Mouse (Mus musculus) thymus, adult 2 months (tissue): ENCODE results near the gene Dnajb5. TPM values are rescaled to one million over a fixed set of nuclear protein-coding genes. Genes with fewer than 3 reads are reported as not detected.

Source experiments
- DNase-seq: peaks from one replicate; pipeline ENCODE4 v3.0.0; 2021
- H3K27ac ChIP-seq: fragments of 200-500 bp; 2 replicates; pipeline ENCODE4 v1.5.1; 2012; ENCODE audit warnings: low read length, control low read depth; ENCODE audit not compliant: control insufficient read depth, insufficient read depth
- H3K27me3 ChIP-seq: fragments of 200-500 bp; 2 replicates; pipeline ENCODE4 v1.6.1; 2012; ENCODE audit warnings: mild to moderate bottlenecking, low read length, moderate library complexity, mixed read lengths; ENCODE audit not compliant: control insufficient read depth, insufficient read depth
- H3K36me3 ChIP-seq: fragments of 200-500 bp; 2 replicates; pipeline ENCODE4 v1.6.1; 2012; ENCODE audit warnings: mild to moderate bottlenecking, low read length, moderate library complexity; ENCODE audit not compliant: control insufficient read depth, insufficient read depth
- H3K4me1 ChIP-seq: fragments of 200-500 bp; replicated peaks from 2 replicates; pipeline ENCODE4 v1.6.1; 2012; ENCODE audit warnings: low read length; ENCODE audit not compliant: control insufficient read depth, insufficient read depth
- H3K4me3 ChIP-seq: fragments of 200-500 bp; 2 replicates; pipeline ENCODE4 v1.5.1; 2012; ENCODE audit warnings: mild to moderate bottlenecking, low read length, control low read depth, moderate library complexity; ENCODE audit not compliant: control insufficient read depth, insufficient read depth
- CTCF ChIP-seq: fragments of 200-500 bp; IDR thresholded peaks from 2 replicates; pipeline ENCODE4 v1.5.1; 2012; ENCODE audit warnings: mild to moderate bottlenecking, control low read depth, low read length, moderate library complexity, borderline replicate concordance; ENCODE audit not compliant: control insufficient read depth, poor library complexity, insufficient read depth; ENCODE audit errors: extremely low read depth
- POLR2A ChIP-seq: fragments of 200-500 bp; IDR thresholded peaks from 2 replicates; pipeline ENCODE4 v1.6.1; 2012; ENCODE audit warnings: mild to moderate bottlenecking, low read length, control low read depth, moderate library complexity; ENCODE audit not compliant: control insufficient read depth, poor library complexity, insufficient read depth; ENCODE audit errors: extremely low read depth
- WGBS: fragments of 180-500 bp; shearing (Covaris S2); methylation state at CpG from one replicate; pipeline ENCODE4 v1.1.7; 2018; 5-methylcytosine and 5-hydroxymethylcytosine counted together
- polyA plus RNA-seq: library from polyadenylated mRNA; depleted of rRNA; stranded (reverse); fragments of >200 nt; gene quantifications from 2 replicates; pipeline ENCODE4 v1.2.3, GENCODE M21; 2012

Gene Dnajb5
- polyA plus RNA-seq, 1 experiment: 12.6 TPM

- 95% methylated on average over 8 of the region's 8 CpGs for WGBS
- TF ChIP-seq CTCF (no peak), POLR2A (no peak)
- no peak for DNase-seq
- Histone ChIP-seq H3K36me3 (no peaks in the 10 kb centered on the region), H3K27ac (no peak overlapping the region), H3K27me3 (no peaks in the 10 kb centered on the region), H3K4me1 (no peaks in the 10 kb centered on the region; the same call in 1 of the 2 replicates), H3K4me3 (no peak overlapping the region)
Measured at GRCm38 (mm10) chr4:42932229-42932969, 17.2 kb upstream of the Dnajb5 start.

DNA sequence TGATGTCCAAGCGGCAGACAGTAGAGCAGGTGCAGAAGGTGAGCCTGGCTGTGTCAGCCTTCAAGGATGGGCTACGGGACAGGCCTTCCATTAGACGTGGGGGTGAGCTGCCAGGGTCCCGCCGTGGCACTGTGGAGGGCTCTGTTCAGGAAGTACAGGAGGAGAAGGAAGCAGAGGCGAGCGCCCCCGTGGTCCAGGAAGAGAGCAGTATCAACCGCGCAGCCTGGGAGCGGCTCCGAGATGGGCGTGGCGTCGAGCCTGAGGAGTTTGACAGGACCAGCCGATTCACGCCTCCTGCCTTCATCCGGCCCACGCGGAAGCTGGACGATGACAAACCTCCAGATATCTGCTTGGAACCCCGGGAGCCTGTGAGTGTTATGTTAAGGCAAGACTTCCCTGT lies 16.0 kb upstream of the Dnajb5 start:
- peak; percentile 30 for DNase-seq
- TF ChIP-seq POLR2A (no peak), CTCF (no peak)
- Histone ChIP-seq H3K36me3 (no peaks in the 10 kb centered on the region), H3K4me3 (no peak overlapping the region), H3K27ac (no peak overlapping the region), H3K4me1 (no peaks in the 10 kb centered on the region; the same call in 1 of the 2 replicates), H3K27me3 (no peaks in the 10 kb centered on the region)
- 5% methylated on average over 22 of the region's 22 CpGs for WGBS

DNA sequence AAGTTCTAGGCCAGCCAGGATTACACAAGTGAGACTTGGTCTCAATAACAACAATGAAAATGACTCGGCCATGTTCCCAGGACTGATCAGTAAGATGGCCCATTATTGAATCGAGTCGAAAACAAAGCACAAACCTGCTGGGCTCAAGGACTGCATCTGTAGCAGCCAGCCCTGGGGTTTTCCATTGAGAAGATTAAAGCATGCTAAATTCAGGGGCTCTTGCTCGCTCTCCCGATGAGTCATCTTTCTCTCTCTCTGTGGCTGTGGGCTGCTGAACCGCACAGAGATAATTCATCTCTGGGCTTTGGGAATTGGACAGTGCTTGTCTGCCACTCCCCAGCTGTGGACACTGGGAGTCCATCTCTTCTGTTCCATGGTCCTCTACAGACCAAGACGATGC lies 8.2 kb upstream of the Dnajb5 start:
- TF ChIP-seq POLR2A: no peak
- no peak for TF ChIP-seq CTCF
- WGBS: 88% methylated on average over 7 of the region's 7 CpGs
- no peak for DNase-seq
- Histone ChIP-seq H3K27me3 (no peaks in the 10 kb centered on the region), H3K27ac (no peak overlapping the region), H3K4me1 (no peaks in the 10 kb centered on the region), H3K36me3 (no peaks in the 10 kb centered on the region), H3K4me3 (no peak overlapping the region)

DNA sequence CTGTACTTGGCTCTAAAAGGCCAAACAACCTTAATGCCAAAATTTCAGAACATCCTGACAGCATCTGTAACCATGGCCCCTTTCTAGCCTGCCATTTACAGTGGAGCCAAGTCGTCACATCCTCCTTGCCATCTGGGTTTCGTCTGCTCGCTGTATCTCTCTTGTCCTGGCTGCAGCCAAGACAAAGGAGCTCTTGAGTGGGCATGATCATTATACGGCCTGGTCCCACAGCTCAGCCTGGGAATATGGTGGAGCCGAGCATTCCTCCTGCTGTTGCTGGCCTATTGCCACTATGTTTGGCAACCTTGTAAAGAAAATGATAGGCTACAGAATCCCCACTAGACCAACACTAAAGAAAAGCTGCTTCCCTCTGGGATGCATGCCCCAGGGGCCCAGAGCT lies 6.3 kb upstream of the Dnajb5 start:
- WGBS: 93% methylated on average over 5 of the region's 5 CpGs
- no peak for DNase-seq
- no peak for TF ChIP-seq CTCF
- no peak for TF ChIP-seq POLR2A
- no peaks in the 10 kb centered on the region for H3K4me1 ChIP-seq
- no peaks in the 10 kb centered on the region for H3K27me3 ChIP-seq
- H3K4me3 ChIP-seq: no peak overlapping the region
- H3K27ac ChIP-seq: no peak overlapping the region
- no peaks in the 10 kb centered on the region for H3K36me3 ChIP-seq

- H3K27ac ChIP-seq: no peak overlapping the region
- no peak for TF ChIP-seq CTCF
- TF ChIP-seq POLR2A: no peak
- no peaks in the 10 kb centered on the region for H3K36me3 ChIP-seq
- no peaks in the 10 kb centered on the region for H3K27me3 ChIP-seq
- 91% methylated on average over 9 of the region's 9 CpGs for WGBS
- no peak overlapping the region for H3K4me3 ChIP-seq
- H3K4me1 ChIP-seq: 0 out of 2 replicates have a peak, but pooled peaks cover under 1% of the 10 kb centered on the region
- DNase-seq: no peak
Measured at GRCm38 (mm10) chr4:42944185-42944584, 5.4 kb upstream of the Dnajb5 start.

DNA sequence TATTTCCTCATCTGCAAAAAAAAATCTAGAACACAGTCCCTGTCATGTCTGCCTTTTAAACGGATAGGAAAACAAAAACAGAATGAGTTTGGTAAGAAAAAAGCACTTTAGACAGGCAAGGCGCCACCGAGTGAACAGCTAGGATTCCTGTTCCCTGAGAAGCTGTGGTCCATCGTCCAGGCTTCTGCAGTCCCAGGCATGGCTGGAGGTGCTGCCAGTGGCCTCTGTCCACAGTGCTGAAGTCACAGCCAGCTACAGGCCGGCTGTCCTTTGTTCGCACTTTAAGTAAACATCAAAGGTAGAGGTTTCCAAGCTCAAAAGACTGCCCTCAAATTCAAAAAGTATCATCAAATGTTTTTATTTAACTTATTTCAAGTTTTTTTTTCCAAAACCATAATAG lies 4.6 kb upstream of the Dnajb5 start:
- Histone ChIP-seq H3K4me1 (peaks cover 4% of the 10 kb centered on the region; the same call in 1 of the 2 replicates), H3K4me3 (no peak overlapping the region), H3K27me3 (no peaks in the 10 kb centered on the region), H3K36me3 (no peaks in the 10 kb centered on the region), H3K27ac (no peak overlapping the region)
- no peak for DNase-seq
- WGBS: 28% methylated on average over 6 of the region's 6 CpGs
- TF ChIP-seq POLR2A: no peak
- no peak for TF ChIP-seq CTCF

DNA sequence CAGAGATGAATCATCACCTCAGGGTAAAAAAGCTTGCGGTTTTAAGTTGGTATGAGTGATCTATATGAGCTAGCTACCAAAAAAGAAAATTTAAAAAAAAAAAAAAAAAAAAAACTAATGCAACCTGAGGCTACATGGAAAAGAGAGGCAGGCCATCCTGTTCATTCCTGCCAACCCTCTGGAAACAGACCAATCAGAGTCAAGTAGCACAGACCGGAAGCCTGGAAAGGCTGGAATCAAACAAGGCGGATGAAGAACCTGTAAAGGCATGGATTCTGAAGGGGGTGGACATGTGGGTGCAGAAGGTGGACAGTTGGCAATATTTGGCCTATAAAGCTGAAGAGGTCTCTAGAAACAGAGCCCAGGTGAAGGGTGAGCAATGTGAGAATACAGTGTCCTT lies 4.2 kb upstream of the Dnajb5 start:
- 84% methylated on average over 3 of the region's 3 CpGs for WGBS
- no peak for DNase-seq
- Histone ChIP-seq H3K36me3 (no peaks in the 10 kb centered on the region), H3K4me1 (peaks cover 7% of the 10 kb centered on the region), H3K27me3 (no peaks in the 10 kb centered on the region), H3K4me3 (no peak overlapping the region), H3K27ac (no peak overlapping the region)
- TF ChIP-seq POLR2A: no peak
- TF ChIP-seq CTCF: no peak
